Mouse (Mus musculus) embryonic facial prominence, embryonic 14.5 days (tissue): ENCODE measurements at regions not wholly inside any gene's neighbourhood (a gene's known extent, or its start where the extent isn't known, plus 50 kb on each side); places are given as distances from the start of the nearest gene placed in this dataset.

ENCODE experiments used
- ATAC-seq: fragments of 200-750 bp; cut with Nextera tagmentation; 2 replicates; pipeline ENCODE4 v1.8.0; 2017; ENCODE audit warnings: low read depth, moderate number of reproducible peaks, moderate TSS enrichment
- DNase-seq: peaks from one replicate; pipeline ENCODE4 v3.0.0-alpha.2; 2015; ENCODE audit warnings: low spot score
- H3K27ac ChIP-seq: fragments of 300-500 bp; sonication (generic); replicated peaks from 2 replicates; pipeline ENCODE4 v1.5.1; 2014; ENCODE audit warnings: low read depth, mild to moderate bottlenecking, low read length, moderate library complexity
- H3K27me3 ChIP-seq: fragments of 300-500 bp; sonication (generic); replicated peaks from 2 replicates; pipeline ENCODE4 v1.6.1; 2014; ENCODE audit warnings: low read length; ENCODE audit not compliant: control insufficient read depth, insufficient read depth
- H3K36me3 ChIP-seq: fragments of 300-500 bp; sonication (generic); 2 replicates; pipeline ENCODE4 v1.6.1; 2014; ENCODE audit warnings: low read length, mixed read lengths; ENCODE audit not compliant: control insufficient read depth, insufficient read depth
- H3K4me1 ChIP-seq: fragments of 300-500 bp; sonication (generic); 2 replicates; pipeline ENCODE4 v1.6.1; 2014; ENCODE audit warnings: antibody characterized with exemption, low read length; ENCODE audit not compliant: control insufficient read depth, insufficient read depth
- H3K4me2 ChIP-seq: fragments of 300-500 bp; sonication (generic); 2 replicates; pipeline ENCODE4 v1.6.1; 2014; ENCODE audit warnings: low read depth, mild to moderate bottlenecking, low read length, moderate library complexity, mixed read lengths
- H3K4me3 ChIP-seq: fragments of 300-500 bp; sonication (generic); 2 replicates; pipeline ENCODE4 v1.5.1; 2014; ENCODE audit warnings: low read depth, mild to moderate bottlenecking, low read length
- H3K9ac ChIP-seq: fragments of 300-500 bp; sonication (generic); 2 replicates; pipeline ENCODE4 v1.6.1; 2014; ENCODE audit warnings: low read depth, mild to moderate bottlenecking, low read length, moderate library complexity, mixed read lengths
- H3K9me3 ChIP-seq: fragments of 300-500 bp; sonication (generic); 2 replicates; pipeline ENCODE4 v1.6.1; 2016; ENCODE audit warnings: low read length; ENCODE audit not compliant: control insufficient read depth
- WGBS: fragments of 180-500 bp; shearing (Covaris S2); extraction: QIAGEN DNeasy Blood & Tissue Kit; methylation state at CpG from one replicate; pipeline ENCODE4 v1.1.7; 2014; 5-methylcytosine and 5-hydroxymethylcytosine counted together

- Histone ChIP-seq H3K4me1 (no peaks in the 10 kb centered on the region), H3K9ac (no peak overlapping the region), H3K9me3 (no peaks in the 10 kb centered on the region), H3K27me3 (no peaks in the 10 kb centered on the region), H3K27ac (no peak overlapping the region), H3K36me3 (no peaks in the 10 kb centered on the region), H3K4me3 (no peak overlapping the region), H3K4me2 (no peak overlapping the region)
- ATAC-seq, result no peak
- no peak for DNase-seq
- WGBS, result 89% methylated on average over 12 of the region's 12 CpGs
These were observed 83.2 kb downstream of the Zfp281 start for GRCm38 (mm10) chr1:136707866-136708265.

DNA sequence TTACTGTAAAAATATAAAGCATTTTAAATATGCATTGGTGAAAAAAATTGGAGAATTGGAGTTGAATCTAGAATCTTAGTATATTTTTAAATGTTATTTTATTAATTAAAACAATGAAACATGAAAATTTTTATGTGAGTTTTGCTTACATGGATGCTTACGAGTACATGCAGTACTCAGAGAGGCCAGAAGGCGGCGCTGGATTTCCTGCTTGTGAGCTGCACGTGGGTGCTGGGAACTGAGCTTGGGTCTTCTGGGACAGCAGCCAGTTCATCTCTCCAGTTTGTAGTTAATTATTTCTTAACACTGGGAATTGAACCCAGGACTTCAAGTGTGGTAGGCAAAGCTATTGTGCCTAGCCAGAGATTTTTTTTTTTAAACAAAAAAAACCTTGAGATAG lies 85.5 kb downstream of the Zfp281 start:
- H3K27ac ChIP-seq, result no peak overlapping the region
- H3K9ac ChIP-seq, result no peak overlapping the region
- no peaks in the 10 kb centered on the region for H3K27me3 ChIP-seq
- H3K36me3 ChIP-seq, result no peaks in the 10 kb centered on the region
- H3K4me1 ChIP-seq, result no peaks in the 10 kb centered on the region
- ATAC-seq (no peak), DNase-seq (no peak)
- no peak overlapping the region for H3K4me3 ChIP-seq
- H3K4me2 ChIP-seq, result no peak overlapping the region
- H3K9me3 ChIP-seq, result no peaks in the 10 kb centered on the region
- 67% methylated on average over 4 of the region's 4 CpGs for WGBS

GRCm38 (mm10) chr1:136711243-136711642 lies 86.5 kb downstream of the Zfp281 start:
- no peak for ATAC-seq

DNA sequence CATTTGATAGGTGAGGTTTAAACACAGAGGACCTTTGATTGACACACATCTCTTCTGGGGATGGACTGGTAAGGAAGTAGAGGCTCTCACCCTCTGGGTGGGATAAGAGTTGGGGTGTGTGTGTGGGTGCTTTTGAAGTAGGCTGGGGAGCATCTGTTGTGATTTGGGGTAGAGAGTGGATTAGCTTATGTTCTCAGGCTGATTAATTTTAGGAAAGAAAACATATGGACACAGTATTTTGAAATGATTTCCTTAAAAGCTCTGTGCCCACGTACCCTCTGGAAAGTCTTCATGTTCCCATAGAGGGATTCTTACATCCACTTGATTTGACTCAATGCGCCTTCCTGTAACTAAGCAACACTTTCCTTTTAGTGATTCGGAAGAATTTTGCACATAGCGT lies 89.4 kb downstream of the Zfp281 start:
- DNase-seq, result no peak
- no peak overlapping the region for H3K4me3 ChIP-seq
- 67% methylated on average over 4 of the region's 4 CpGs for WGBS
- no peaks in the 10 kb centered on the region for H3K36me3 ChIP-seq
- H3K4me1 ChIP-seq, result peaks cover 8% of the 10 kb centered on the region; the same call in 1 of the 2 replicates
- H3K27me3 ChIP-seq, result no peaks in the 10 kb centered on the region
- H3K9ac ChIP-seq, result no peak overlapping the region
- no peak overlapping the region for H3K4me2 ChIP-seq
- no peak overlapping the region for H3K27ac ChIP-seq
- no peaks in the 10 kb centered on the region for H3K9me3 ChIP-seq
- ATAC-seq, result no peak

More at GRCm38 (mm10) chr1:136711243-136711642, 86.5 kb downstream of the Zfp281 start:
- Histone ChIP-seq H3K4me2 (no peak overlapping the region), H3K4me1 (no peaks in the 10 kb centered on the region), H3K9ac (no peak overlapping the region), H3K27me3 (no peaks in the 10 kb centered on the region), H3K9me3 (no peaks in the 10 kb centered on the region), H3K36me3 (no peaks in the 10 kb centered on the region), H3K27ac (no peak overlapping the region), H3K4me3 (no peak overlapping the region)
- WGBS, result 91% methylated on average over 6 of the region's 7 CpGs
- no peak for DNase-seq

- no peak for ATAC-seq
These were observed 90.3 kb downstream of the Zfp281 start for GRCm38 (mm10) chr1:136714987-136715386.

GRCm38 (mm10) chr1:136717830-136718517 lies 93.3 kb downstream of the Zfp281 start:
- H3K9me3 ChIP-seq, result no peaks in the 10 kb centered on the region
- DNase-seq (peak; percentile 84), ATAC-seq (peak; percentile 60; the same call in 1 of the 2 replicates)
- peaks cover 8% of the 10 kb centered on the region; the same call in 1 of the 2 replicates for H3K4me1 ChIP-seq
- no peaks in the 10 kb centered on the region for H3K27me3 ChIP-seq
- 0 out of 2 replicates have a peak overlapping the region, but pooled peaks have one; percentile 28 for H3K27ac ChIP-seq
- no peaks in the 10 kb centered on the region for H3K36me3 ChIP-seq
- 44% methylated on average over 14 of the region's 15 CpGs for WGBS
- H3K9ac ChIP-seq, result no peak overlapping the region
- peak overlapping the region; percentile 20 for H3K4me2 ChIP-seq
- no peak overlapping the region for H3K4me3 ChIP-seq

More at GRCm38 (mm10) chr1:136714987-136715386, 90.3 kb downstream of the Zfp281 start:
- Histone ChIP-seq H3K4me2 (no peak overlapping the region), H3K36me3 (no peaks in the 10 kb centered on the region), H3K27ac (no peak overlapping the region), H3K9ac (no peak overlapping the region), H3K27me3 (no peaks in the 10 kb centered on the region), H3K4me3 (no peak overlapping the region), H3K9me3 (no peaks in the 10 kb centered on the region), H3K4me1 (peaks cover 8% of the 10 kb centered on the region; the same call in 1 of the 2 replicates)
- 77% methylated on average over 11 of the region's 11 CpGs for WGBS
- no peak for DNase-seq

- no peak overlapping the region for H3K4me3 ChIP-seq
- no peak overlapping the region for H3K27ac ChIP-seq
- no peaks in the 10 kb centered on the region for H3K9me3 ChIP-seq
- no peak overlapping the region for H3K9ac ChIP-seq
- H3K4me1 ChIP-seq, result no peaks in the 10 kb centered on the region
- H3K4me2 ChIP-seq, result no peak overlapping the region
- DNase-seq (no peak), ATAC-seq (no peak)
- H3K36me3 ChIP-seq, result no peaks in the 10 kb centered on the region
- H3K27me3 ChIP-seq, result no peaks in the 10 kb centered on the region
- WGBS, result 91% methylated on average over 13 of the region's 13 CpGs
These were observed 99.2 kb downstream of the Zfp281 start for GRCm38 (mm10) chr1:136723839-136724443.

- ATAC-seq (0 out of 2 replicates have a peak, but pooled peaks have one; percentile 37), DNase-seq (peak; percentile 63)
- no peaks in the 10 kb centered on the region for H3K27me3 ChIP-seq
These were observed 100.5 kb downstream of the Zfp281 start for GRCm38 (mm10) chr1:136725242-136725641.

More at GRCm38 (mm10) chr1:136725242-136725641, 100.5 kb downstream of the Zfp281 start:
- Histone ChIP-seq H3K27ac (no peak overlapping the region), H3K4me2 (no peak overlapping the region), H3K9ac (no peak overlapping the region), H3K4me1 (no peaks in the 10 kb centered on the region), H3K9me3 (no peaks in the 10 kb centered on the region), H3K4me3 (no peak overlapping the region), H3K36me3 (no peaks in the 10 kb centered on the region)
- 40% methylated on average over 4 of the region's 4 CpGs for WGBS
